Mouse (Mus musculus) Patski (cell line): ENCODE measurements around the gene Gnptab. TPM values are rescaled to one million over a fixed set of nuclear protein-coding genes. Genes with fewer than 3 reads are reported as not detected.

Source experiments
- ATAC-seq: fragments of 100-300 bp; one replicate; pipeline ENCODE4 v1.8.0; 2021
- CTCF ChIA-PET: fragments of 350-600 bp; sonication (Branson Sonifier 250); formaldehyde crosslinking; loops from one replicate; lab custom pipeline; 2022; ENCODE audit warnings: inconsistent platforms; lab: Charles Lee
- POLR2A ChIA-PET: fragments of 350-600 bp; sonication (Branson Sonifier 250); formaldehyde crosslinking; loops from one replicate; lab custom pipeline; 2022; ENCODE audit warnings: antibody characterized with exemption, inconsistent platforms; lab: Charles Lee
- DNase-seq: peaks from one replicate; pipeline ENCODE4 v3.0.0-alpha.2; 2011; ENCODE audit warnings: low read depth, low spot score
- H3K27me3 ChIP-seq: fragments of 371-371 bp; one replicate; pipeline ENCODE4 v1.5.1; 2021
- CTCF ChIP-seq: fragments of 100-300 bp; IDR thresholded peaks from one replicate; pipeline ENCODE4 v1.5.1; 2021
- in situ Hi-C: fragments of 300-500 bp; cut with MboI; formaldehyde crosslinking; loops from 3 replicates; pipeline ENCODE4 v1.11.1; 2018; ENCODE audit warnings: low pct_unique_long_range_greater_than_20kb, mixed read lengths
- polyA plus RNA-seq: library from polyadenylated mRNA; unstranded; gene quantifications from one replicate; pipeline ENCODE4 v1.2.3, GENCODE M21; 2021

The Gnptab gene
- polyA plus RNA-seq, 1 experiment from 2014 or later = 26.3 TPM

- in situ Hi-C loops = no loop called here
- DNase-seq = no peak
- CTCF ChIA-PET = no interaction called here
- POLR2A ChIA-PET = no interaction called here
- no peak for ATAC-seq
- TF ChIP-seq CTCF = no peak
- no peaks in the 10 kb centered on the region for H3K27me3 ChIP-seq
Observed at GRCm38 (mm10) chr10:88494959-88495587, 116.1 kb downstream of the Gnptab start.

Other genes starting within 250 kb of the Gnptab start
- gene Parpbp, start 232.2 kb upstream of the Gnptab start, polyA plus RNA-seq = 7.0 TPM
- 32.5 TPM for gene Nup37, start 232.1 kb upstream of the Gnptab start, polyA plus RNA-seq
- gene Washc3, start 178.0 kb upstream of the Gnptab start, polyA plus RNA-seq = 83.5 TPM
- 2.7 TPM for gene Dram1, start 52 bp upstream of the Gnptab start, polyA plus RNA-seq
- gene Sycp3, start 80.4 kb downstream of the Gnptab start, polyA plus RNA-seq = not detected
- gene Chpt1, start 124.9 kb downstream of the Gnptab start, polyA plus RNA-seq = 61.1 TPM
- not detected for gene Mybpc1, start 226.0 kb downstream of the Gnptab start, polyA plus RNA-seq